Mouse (Mus musculus): ENCODE results near the gene Fam171a1.

Fam171a1 gene

DNA sequence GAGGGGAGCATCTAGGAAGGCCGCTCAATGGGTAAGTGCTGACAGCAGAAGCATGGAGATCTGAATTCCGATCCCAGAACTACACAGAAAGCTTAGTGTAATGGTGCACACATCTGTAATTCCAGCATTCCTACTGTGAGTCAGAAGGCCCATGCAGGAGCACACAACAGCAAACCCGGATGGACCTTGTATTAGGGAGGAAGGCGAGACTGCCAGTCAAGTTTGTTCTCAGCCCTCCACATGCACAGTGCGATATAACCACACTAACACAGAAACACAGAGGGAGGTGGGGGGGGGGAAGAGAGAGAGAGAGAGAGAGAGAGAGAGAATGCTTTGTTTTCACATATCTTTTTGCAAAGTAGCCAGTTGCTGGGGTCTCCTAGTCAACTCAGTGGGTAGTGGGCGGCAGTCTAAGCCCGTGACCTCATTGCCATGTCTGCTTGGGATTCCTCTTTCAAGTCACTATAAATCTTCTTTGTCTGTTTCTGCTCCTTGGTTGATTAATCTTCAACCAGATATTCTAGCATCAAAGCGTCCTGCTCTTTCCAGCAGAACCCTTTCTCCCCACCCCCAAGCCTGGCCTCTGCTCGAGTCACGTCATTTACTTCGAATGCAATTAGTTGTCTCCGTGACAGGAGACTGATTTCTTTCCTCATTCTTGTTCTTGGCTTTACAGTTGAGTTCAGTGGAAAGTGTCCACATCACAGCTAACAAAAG is 20.7 kb downstream of the Fam171a1 start:
- intact Hi-C loops (cut with DNase I), result no loop called here

DNA sequence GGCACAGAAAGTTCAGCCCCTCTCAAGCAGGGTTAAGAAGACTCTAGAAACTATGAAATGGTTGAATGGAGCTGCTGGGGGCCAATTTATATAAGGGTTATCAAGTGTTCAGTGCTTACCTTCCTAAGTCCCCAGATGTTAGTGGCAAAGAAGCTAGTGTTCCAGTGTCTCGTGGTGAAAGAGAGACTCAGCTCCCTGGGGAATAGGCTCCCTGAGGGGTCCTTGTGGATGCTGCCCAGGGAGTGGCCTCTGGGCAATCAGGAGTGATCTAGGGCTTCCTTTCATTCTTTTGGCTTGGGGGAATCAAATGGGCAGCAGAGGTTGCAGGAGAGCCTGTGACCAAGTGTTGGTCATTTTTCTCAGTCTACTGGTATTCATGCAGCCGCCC is 21.3 kb downstream of the Fam171a1 start:
- intact Hi-C loops (cut with DNase I), result no loop called here

- intact Hi-C loops (cut with DNase I), result no loop called here
Measured at GRCm38 (mm10) chr2:3138308-3138707, 24.3 kb downstream of the Fam171a1 start.

DNA sequence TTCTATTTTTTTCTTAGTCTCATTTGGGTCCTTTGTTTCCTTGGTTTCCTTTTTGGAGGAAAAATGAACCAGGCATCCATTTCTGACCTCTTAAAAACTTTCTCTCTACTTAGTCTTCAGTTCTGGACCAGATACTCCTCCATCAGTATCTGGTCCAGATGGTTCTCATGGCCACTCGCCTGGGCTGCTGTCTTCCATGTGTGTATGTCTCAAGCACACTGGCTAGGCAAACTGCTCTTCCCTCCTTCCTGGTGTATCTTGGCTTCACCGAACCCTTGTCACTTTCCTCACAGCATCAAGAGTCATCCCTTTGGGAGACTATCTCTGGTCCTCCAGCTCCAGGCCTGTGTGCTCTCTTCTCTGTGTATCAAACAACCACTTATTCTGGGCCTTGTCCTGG is 25.0 kb downstream of the Fam171a1 start:
- intact Hi-C loops (cut with DNase I), result no loop called here

GRCm38 (mm10) chr2:3139578-3139977 is 25.6 kb downstream of the Fam171a1 start:
- intact Hi-C loops (cut with DNase I), result no loop called here

GRCm38 (mm10) chr2:3140585-3140984 is 26.6 kb downstream of the Fam171a1 start:
- intact Hi-C loops (cut with DNase I), result no loop called here

DNA sequence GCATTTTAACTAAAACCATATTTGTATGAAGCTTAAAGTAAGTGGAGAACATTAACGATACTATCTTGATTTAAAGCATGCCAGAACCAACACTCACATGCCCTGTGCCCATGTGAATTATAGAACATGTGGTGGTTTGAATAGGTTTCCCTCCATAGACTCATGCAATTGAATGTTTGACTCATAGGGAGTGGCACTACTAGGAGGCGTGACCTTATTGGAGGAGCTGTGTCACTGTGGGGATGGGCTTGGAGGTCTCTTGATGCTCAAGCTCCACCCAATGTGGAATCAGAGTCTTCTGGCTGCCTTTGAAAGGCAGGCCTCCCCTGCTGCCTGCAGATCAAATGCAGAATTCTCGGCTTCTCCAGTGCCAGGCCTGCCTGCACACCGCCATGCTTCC is 27.8 kb downstream of the Fam171a1 start:
- intact Hi-C loops (cut with DNase I), result no loop called here

- intact Hi-C loops (cut with DNase I), result no loop called here
Measured at GRCm38 (mm10) chr2:3144291-3144690, 30.3 kb downstream of the Fam171a1 start.

DNA sequence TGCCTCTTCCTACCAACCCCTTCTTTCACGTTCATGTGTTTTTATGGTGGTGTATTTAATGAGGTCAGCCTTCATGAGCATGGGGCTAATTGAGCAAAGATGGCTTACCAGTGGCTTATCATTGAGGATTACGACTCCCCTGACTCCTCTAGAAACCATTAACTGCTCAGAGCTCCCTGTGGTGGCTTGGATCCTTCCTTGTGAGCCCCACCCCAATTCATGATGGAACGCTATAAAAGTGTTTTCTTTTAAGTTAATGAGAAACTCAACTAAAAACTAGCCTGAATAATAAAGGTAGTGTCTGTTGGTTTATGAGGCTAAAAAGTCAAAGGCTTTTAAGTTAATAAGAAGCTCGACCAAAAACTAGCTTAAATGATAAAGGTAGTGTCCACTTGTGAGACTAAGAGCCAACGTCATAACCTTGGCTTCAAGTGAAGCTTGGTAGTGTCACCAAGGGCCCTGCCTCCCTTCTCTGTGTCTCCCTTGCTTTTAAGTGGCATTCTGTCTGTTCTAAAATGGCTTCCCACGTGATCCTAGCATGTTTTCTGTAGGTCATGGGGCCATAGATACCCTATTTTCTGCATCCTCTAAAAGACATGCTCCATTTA is 33.6 kb downstream of the Fam171a1 start:
- intact Hi-C loops (cut with DNase I), result no loop called here

- intact Hi-C loops (cut with DNase I), result no loop called here
Measured at GRCm38 (mm10) chr2:3148731-3149130, 34.7 kb downstream of the Fam171a1 start.

DNA sequence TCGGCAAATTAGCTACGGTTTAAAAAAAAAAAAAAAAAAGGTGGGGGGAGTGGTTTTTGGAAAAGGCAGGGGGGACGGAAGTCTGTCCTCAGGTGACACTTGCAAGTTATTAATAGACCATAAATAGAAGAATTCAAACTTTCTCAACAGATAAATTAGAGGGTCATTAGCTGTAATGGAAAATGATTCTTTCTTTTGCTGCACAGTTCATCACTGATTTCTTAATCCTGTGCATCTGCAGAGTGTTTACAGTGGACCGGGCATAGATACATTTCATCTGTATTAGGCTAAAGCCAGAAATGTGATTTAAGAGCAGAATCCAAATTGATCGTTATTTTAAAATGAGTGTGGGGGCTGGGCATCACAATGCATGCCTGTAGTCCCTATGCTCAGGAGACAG is 36.3 kb downstream of the Fam171a1 start:
- intact Hi-C loops (cut with DNase I), result no loop called here

DNA sequence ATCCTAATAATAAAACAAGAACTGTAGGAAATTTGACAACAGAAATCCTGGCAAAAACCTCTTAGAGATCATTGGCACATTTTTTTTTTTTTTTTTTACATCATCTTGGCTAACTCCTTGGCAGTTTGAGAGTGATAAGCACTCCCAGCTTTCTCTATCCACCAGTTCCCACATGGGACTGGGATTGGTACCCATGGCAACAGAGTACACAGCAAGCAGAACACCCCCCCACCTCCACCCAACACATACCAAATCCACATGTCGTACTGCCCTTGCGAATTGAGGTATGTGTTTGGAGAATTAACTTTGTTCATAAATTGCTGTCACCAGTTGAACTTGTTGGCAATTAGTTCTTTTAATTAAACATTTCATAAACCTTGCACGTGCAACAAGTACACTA is 37.3 kb downstream of the Fam171a1 start:
- intact Hi-C loops (cut with DNase I), result no loop called here

- intact Hi-C loops (cut with DNase I), result no loop called here
Measured at GRCm38 (mm10) chr2:3154091-3154665, 40.2 kb downstream of the Fam171a1 start.

DNA sequence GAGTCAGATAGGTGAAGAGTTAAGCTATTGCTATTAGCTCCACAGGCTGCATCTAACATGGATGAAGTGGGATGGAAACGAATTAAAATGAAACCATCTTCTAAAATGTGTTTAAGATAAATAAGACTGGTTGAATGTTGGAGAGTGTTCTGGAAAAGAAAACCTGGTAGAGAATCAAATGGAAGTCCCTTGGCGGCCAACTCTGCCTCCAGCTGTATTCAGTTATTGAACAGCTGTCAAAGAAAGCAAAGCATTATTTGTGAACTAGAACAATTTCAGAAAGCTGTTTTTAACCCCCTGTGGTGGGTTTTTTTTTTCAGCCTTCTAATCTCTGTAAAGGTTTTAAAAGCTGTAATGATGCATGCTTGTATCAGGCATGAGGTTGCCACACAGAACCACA is 41.0 kb downstream of the Fam171a1 start:
- intact Hi-C loops (cut with DNase I), result no loop called here

GRCm38 (mm10) chr2:3157030-3157429 is 43.0 kb downstream of the Fam171a1 start:
- intact Hi-C loops (cut with DNase I), result no loop called here

- intact Hi-C loops (cut with DNase I), result no loop called here
Measured at GRCm38 (mm10) chr2:3157661-3158344, 43.8 kb downstream of the Fam171a1 start.

GRCm38 (mm10) chr2:3158682-3159412 is 44.8 kb downstream of the Fam171a1 start:
- intact Hi-C loops (cut with DNase I), result no loop called here

DNA sequence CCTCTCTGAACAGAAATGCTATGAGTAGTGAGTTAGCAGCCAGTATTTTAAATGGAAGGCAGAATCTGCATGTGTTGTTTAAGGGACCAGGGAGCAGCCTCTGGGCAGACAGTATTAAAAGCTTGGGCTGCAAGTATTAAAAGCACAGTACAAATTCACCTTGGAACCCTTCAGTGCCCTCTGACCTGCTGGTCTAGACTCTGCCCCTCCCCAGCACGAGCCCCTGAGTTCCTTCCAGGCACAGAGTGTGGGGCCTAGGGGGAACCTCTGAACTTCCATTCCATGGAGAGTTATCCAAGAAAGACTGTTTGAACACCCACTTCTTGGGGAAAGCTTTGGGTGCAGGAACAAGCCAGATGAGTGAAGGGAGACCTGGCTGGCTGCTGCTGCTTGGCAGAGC is 47.6 kb downstream of the Fam171a1 start:
- intact Hi-C loops (cut with DNase I), result no loop called here

DNA sequence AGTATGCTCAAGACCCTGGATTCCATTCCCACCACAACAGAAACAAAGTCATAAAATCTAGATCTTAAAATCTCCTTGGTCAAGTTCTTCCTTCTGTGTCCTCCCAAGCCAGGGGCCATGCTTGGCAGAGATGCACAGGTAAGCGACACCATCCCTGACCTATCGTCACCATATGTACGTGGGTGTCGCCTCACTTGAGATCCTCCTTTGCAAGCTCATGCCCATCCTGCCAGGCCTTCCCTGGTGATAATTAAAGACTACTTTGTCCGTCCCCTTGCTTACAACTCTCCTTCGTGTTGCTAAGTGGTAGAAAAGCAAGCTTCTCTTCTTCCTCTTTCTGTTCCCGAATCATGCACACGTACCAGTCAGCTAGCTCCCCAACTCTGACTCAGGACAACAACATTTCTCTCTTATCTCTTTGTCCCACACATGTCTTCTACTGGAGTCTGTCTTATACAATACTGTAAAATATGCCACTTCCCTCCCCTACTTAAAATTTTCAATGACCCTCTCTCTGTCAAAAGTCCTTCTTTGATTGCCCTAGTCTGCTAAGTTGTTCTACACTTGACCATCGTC is 49.6 kb downstream of the Fam171a1 start:
- intact Hi-C loops (cut with DNase I), result no loop called here

GRCm38 (mm10) chr2:3165037-3165600 is 51.1 kb downstream of the Fam171a1 start:
- intact Hi-C loops (cut with DNase I), result loop anchor here (5.0 kb wide), 1 partner anchor 43 kb away; no protein-coding TSS in a partner anchor

All from adrenal gland (tissue).